Mouse (Mus musculus): ENCODE measurements around the gene 9930022D16Rik. TPM values are rescaled to one million over a fixed set of nuclear protein-coding genes. Genes with fewer than 3 reads are reported as not detected.

Gene 9930022D16Rik
- polyA plus RNA-seq, 1 experiment from 2014 or later: not detected

DNA sequence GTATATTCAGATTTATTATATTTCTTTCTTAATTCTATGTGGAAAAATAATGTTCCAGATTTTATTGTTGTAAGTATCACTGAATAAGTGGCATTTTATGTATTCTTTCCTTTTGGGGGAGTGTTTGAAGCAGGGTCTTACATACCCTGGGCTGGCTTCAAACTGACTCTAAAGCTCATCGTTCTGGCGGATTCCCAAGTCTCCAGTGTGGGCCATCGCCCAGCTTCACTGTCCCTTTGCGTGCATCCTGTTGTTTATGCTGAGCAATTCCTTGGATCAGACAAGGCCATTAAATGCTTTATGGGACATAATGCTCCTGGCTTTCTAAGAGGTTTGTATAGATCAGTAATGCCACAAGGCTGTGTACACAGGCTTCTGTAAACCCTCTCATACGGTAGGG lies 24.7 kb upstream of the 9930022D16Rik start:
- no peak overlapping the region for H3K27ac ChIP-seq
- H3K4me2 ChIP-seq: no peak overlapping the region
- no peaks in the 10 kb centered on the region for H3K4me1 ChIP-seq
- H3K27me3 ChIP-seq (replicated peaks): no peaks in the 10 kb centered on the region
- no peak overlapping the region for H3K9ac ChIP-seq
- WGBS: 86% methylated on average over 5 of the region's 5 CpGs
- no peaks in the 10 kb centered on the region for H3K36me3 ChIP-seq (replicated peaks)
- H3K4me3 ChIP-seq: no peak overlapping the region
- ATAC-seq (replicated peaks): no peak
- H3K9me3 ChIP-seq: no peaks in the 10 kb centered on the region

DNA sequence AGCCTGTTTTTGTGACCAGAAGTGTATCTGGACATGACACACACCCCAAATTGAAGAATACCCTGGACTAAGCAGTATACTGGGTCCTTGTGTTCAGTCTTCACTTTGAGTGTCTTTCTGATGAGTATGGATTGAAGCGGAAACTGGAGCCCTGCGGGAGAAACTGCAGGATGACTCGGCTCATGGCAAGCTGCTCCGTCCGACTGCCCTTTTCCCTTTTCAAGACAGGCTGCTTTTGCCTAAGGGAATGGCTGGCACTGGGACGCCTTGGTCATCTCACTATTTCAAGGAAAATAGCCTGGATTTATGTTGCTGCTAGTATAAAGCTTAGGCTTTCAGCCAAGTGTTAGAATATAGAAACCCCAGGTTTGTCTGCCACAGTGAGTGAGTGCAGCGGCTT lies 22.5 kb upstream of the 9930022D16Rik start:
- Histone ChIP-seq H3K9me3 (no peaks in the 10 kb centered on the region), H3K4me1 (no peaks in the 10 kb centered on the region), H3K27me3 (replicated peaks) (no peaks in the 10 kb centered on the region), H3K36me3 (replicated peaks) (0 out of 2 replicates have a peak, but pooled peaks cover 4% of the 10 kb centered on the region), H3K4me2 (no peak overlapping the region), H3K27ac (no peak overlapping the region), H3K9ac (no peak overlapping the region), H3K4me3 (no peak overlapping the region)
- WGBS: 85% methylated on average over 7 of the region's 7 CpGs
- ATAC-seq (replicated peaks): no peak

- no peaks in the 10 kb centered on the region for H3K27me3 ChIP-seq (replicated peaks)
- no peaks in the 10 kb centered on the region for H3K4me1 ChIP-seq
- no peak overlapping the region for H3K4me3 ChIP-seq
- H3K9me3 ChIP-seq: no peaks in the 10 kb centered on the region
- no peak overlapping the region for H3K27ac ChIP-seq
- no peak overlapping the region for H3K4me2 ChIP-seq
- ATAC-seq (replicated peaks): no peak
- peaks cover 9% of the 10 kb centered on the region; the same call in 1 of the 2 replicates for H3K36me3 ChIP-seq (replicated peaks)
- H3K9ac ChIP-seq: no peak overlapping the region
- 67% methylated on average over 7 of the region's 7 CpGs for WGBS
These were observed 22.0 kb upstream of the 9930022D16Rik start for GRCm38 (mm10) chr11:109391760-109392159.

- 88% methylated on average over 9 of the region's 9 CpGs for WGBS
- ATAC-seq (replicated peaks): no peak
- Histone ChIP-seq H3K27ac (no peak overlapping the region), H3K4me1 (no peaks in the 10 kb centered on the region), H3K4me2 (no peak overlapping the region), H3K36me3 (replicated peaks) (peaks cover 15% of the 10 kb centered on the region; the same call in 1 of the 2 replicates), H3K27me3 (replicated peaks) (no peaks in the 10 kb centered on the region), H3K9me3 (no peaks in the 10 kb centered on the region), H3K9ac (no peak overlapping the region), H3K4me3 (no peak overlapping the region)
These were observed 21.1 kb upstream of the 9930022D16Rik start for GRCm38 (mm10) chr11:109392601-109393000.

GRCm38 (mm10) chr11:109394758-109395157 lies 19.0 kb upstream of the 9930022D16Rik start:
- Histone ChIP-seq H3K9ac (no peak overlapping the region), H3K36me3 (replicated peaks) (peaks cover 15% of the 10 kb centered on the region; the same call in 1 of the 2 replicates), H3K4me3 (no peak overlapping the region), H3K4me1 (no peaks in the 10 kb centered on the region), H3K9me3 (no peaks in the 10 kb centered on the region), H3K4me2 (no peak overlapping the region), H3K27me3 (replicated peaks) (no peaks in the 10 kb centered on the region), H3K27ac (no peak overlapping the region)
- WGBS: 92% methylated on average over 9 of the region's 9 CpGs
- ATAC-seq (replicated peaks): no peak

- Histone ChIP-seq H3K27me3 (replicated peaks) (no peaks in the 10 kb centered on the region), H3K4me3 (no peak overlapping the region), H3K4me1 (no peaks in the 10 kb centered on the region), H3K36me3 (replicated peaks) (peaks cover 15% of the 10 kb centered on the region; the same call in 1 of the 2 replicates), H3K27ac (no peak overlapping the region), H3K4me2 (no peak overlapping the region), H3K9ac (no peak overlapping the region), H3K9me3 (no peaks in the 10 kb centered on the region)
- no peak for ATAC-seq (replicated peaks)
- WGBS: 93% methylated on average over 9 of the region's 9 CpGs
These were observed 18.4 kb upstream of the 9930022D16Rik start for GRCm38 (mm10) chr11:109395291-109395690.

DNA sequence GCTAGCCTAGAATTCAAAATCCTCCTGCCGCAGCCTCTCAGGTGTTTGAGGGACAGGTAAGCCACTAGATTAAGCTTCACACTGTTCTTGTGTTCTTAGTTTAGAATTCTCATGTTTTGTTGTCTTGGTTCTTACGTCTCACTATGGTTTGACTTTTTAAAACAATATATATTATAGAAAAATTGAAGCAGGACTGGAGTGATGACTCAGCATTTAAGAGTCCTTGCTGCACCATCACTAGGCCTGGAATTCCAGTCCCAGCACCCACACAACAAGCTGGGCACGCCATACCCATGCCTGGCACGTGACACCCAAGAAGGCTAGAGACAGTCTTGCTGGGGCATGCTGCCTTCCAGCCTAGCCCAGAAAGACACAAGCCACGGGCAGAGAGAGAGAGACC lies 7.3 kb upstream of the 9930022D16Rik start:
- H3K9ac ChIP-seq: no peak overlapping the region
- no peak overlapping the region for H3K4me3 ChIP-seq
- ATAC-seq (replicated peaks): no peak
- H3K27ac ChIP-seq: no peak overlapping the region
- no peaks in the 10 kb centered on the region for H3K36me3 ChIP-seq (replicated peaks)
- no peaks in the 10 kb centered on the region for H3K4me1 ChIP-seq
- WGBS: 89% methylated on average over 5 of the region's 5 CpGs
- no peaks in the 10 kb centered on the region for H3K27me3 ChIP-seq (replicated peaks)
- no peak overlapping the region for H3K4me2 ChIP-seq
- no peaks in the 10 kb centered on the region for H3K9me3 ChIP-seq

DNA sequence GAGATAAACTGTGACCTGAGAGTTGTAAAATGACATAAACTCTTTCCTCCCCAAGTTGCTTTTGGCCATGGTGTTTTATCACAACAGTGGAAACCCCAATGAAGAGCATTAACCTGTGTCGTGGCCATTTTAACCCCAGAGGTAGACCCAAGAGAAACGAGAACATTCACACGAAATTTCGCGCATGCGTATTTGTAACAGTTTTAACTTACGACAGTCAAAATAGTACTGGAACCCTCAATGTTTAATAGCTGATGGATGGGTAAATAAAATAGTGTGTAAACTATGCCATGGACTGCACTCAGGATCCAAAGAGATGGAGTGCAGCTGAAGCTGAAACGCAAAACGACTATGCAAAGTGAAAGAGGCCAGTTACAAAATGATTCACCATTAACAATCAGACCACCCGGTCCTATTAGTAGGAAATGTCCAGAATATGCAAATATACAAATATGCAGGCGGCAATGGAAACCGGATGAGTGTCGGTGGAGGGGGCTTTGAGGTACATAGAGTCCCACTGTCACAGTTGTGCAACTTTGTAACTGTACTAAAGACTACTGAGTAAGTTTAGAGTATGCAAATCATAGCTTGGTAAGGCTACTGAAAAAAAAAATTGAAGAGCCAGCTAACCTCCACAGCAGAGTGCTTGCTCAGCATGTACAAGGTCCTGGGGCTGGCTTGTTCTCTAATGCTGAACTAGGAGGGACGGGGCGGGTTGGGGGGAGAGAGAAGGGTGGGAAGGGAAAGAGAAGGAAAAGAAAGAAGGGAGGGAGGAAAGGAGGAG lies 3.3 kb upstream of the 9930022D16Rik start:
- no peaks in the 10 kb centered on the region for H3K4me1 ChIP-seq
- no peak overlapping the region for H3K4me3 ChIP-seq
- ATAC-seq (replicated peaks): no peak
- no peaks in the 10 kb centered on the region for H3K9me3 ChIP-seq
- no peaks in the 10 kb centered on the region for H3K36me3 ChIP-seq (replicated peaks)
- no peak overlapping the region for H3K27ac ChIP-seq
- WGBS: 93% methylated on average over 15 of the region's 15 CpGs
- no peak overlapping the region for H3K4me2 ChIP-seq
- H3K27me3 ChIP-seq (replicated peaks): no peaks in the 10 kb centered on the region
- no peak overlapping the region for H3K9ac ChIP-seq

GRCm38 (mm10) chr11:109414802-109415201 lies 1.1 kb downstream of the 9930022D16Rik start:
- no peak overlapping the region for H3K9ac ChIP-seq
- no peaks in the 10 kb centered on the region for H3K36me3 ChIP-seq (replicated peaks)
- H3K9me3 ChIP-seq: no peaks in the 10 kb centered on the region
- H3K4me3 ChIP-seq: no peak overlapping the region
- no peak overlapping the region for H3K27ac ChIP-seq
- H3K4me1 ChIP-seq: no peaks in the 10 kb centered on the region
- H3K4me2 ChIP-seq: no peak overlapping the region
- no peaks in the 10 kb centered on the region for H3K27me3 ChIP-seq (replicated peaks)
- WGBS: 88% methylated on average over 5 of the region's 5 CpGs
- ATAC-seq (replicated peaks): no peak

- no peak overlapping the region for H3K9ac ChIP-seq
- no peaks in the 10 kb centered on the region for H3K36me3 ChIP-seq (replicated peaks)
- H3K27ac ChIP-seq: no peak overlapping the region
- 91% methylated on average over 8 of the region's 8 CpGs for WGBS
- H3K4me3 ChIP-seq: no peak overlapping the region
- no peak overlapping the region for H3K4me2 ChIP-seq
- ATAC-seq (replicated peaks): no peak
- no peaks in the 10 kb centered on the region for H3K4me1 ChIP-seq
- H3K9me3 ChIP-seq: no peaks in the 10 kb centered on the region
- H3K27me3 ChIP-seq (replicated peaks): no peaks in the 10 kb centered on the region
These were observed 3.1 kb downstream of the 9930022D16Rik start for GRCm38 (mm10) chr11:109416709-109417420.

- no peak for ATAC-seq (replicated peaks)
These were observed 3.8 kb downstream of the 9930022D16Rik start for GRCm38 (mm10) chr11:109417472-109418040.

GRCm38 (mm10) chr11:109419461-109419860 lies 5.7 kb downstream of the 9930022D16Rik start:
- no peak overlapping the region for H3K9ac ChIP-seq
- no peak overlapping the region for H3K4me3 ChIP-seq
- no peak overlapping the region for H3K4me2 ChIP-seq
- WGBS: 55% methylated on average over 4 of the region's 4 CpGs
- no peaks in the 10 kb centered on the region for H3K9me3 ChIP-seq
- no peaks in the 10 kb centered on the region for H3K27me3 ChIP-seq (replicated peaks)
- H3K36me3 ChIP-seq (replicated peaks): no peaks in the 10 kb centered on the region
- no peaks in the 10 kb centered on the region for H3K4me1 ChIP-seq
- H3K27ac ChIP-seq: no peak overlapping the region
- no peak for ATAC-seq (replicated peaks)

More at GRCm38 (mm10) chr11:109417472-109418040, 3.8 kb downstream of the 9930022D16Rik start:
- H3K4me1 ChIP-seq: no peaks in the 10 kb centered on the region
- H3K4me2 ChIP-seq: no peak overlapping the region
- no peaks in the 10 kb centered on the region for H3K36me3 ChIP-seq (replicated peaks)
- H3K9ac ChIP-seq: no peak overlapping the region
- no peaks in the 10 kb centered on the region for H3K9me3 ChIP-seq
- H3K27me3 ChIP-seq (replicated peaks): no peaks in the 10 kb centered on the region
- H3K27ac ChIP-seq: no peak overlapping the region
- WGBS: 88% methylated on average over 9 of the region's 9 CpGs
- H3K4me3 ChIP-seq: no peak overlapping the region
